Mouse (Mus musculus) cerebellum, adult 18-20 months (tissue): Measurements from ENCODE around the gene Selplg.
"Not testable (repeated sequence)": the region's sequence is repeated elsewhere in the genome, so short reads cannot be mapped to it uniquely, and the experiment has no call there.

Experiments
- DNase-seq, 2 experiments: peaks; one replicate each; pipeline ENCODE4 v3.0.0; 2021

The Selplg gene

GRCm38 (mm10) chr5:113824228-113824627 lies 8.2 kb downstream of the Selplg start:
- DNase-seq, result no peak

GRCm38 (mm10) chr5:113818572-113818971 lies 13.9 kb downstream of the Selplg start:
- no peak for DNase-seq

- DNase-seq, result peak; percentile 72 to 82
Observed at GRCm38 (mm10) chr5:113815638-113816152, 16.7 kb downstream of the Selplg start.

- no peak for DNase-seq
Observed at GRCm38 (mm10) chr5:113815041-113815389, 17.4 kb downstream of the Selplg start.

DNA sequence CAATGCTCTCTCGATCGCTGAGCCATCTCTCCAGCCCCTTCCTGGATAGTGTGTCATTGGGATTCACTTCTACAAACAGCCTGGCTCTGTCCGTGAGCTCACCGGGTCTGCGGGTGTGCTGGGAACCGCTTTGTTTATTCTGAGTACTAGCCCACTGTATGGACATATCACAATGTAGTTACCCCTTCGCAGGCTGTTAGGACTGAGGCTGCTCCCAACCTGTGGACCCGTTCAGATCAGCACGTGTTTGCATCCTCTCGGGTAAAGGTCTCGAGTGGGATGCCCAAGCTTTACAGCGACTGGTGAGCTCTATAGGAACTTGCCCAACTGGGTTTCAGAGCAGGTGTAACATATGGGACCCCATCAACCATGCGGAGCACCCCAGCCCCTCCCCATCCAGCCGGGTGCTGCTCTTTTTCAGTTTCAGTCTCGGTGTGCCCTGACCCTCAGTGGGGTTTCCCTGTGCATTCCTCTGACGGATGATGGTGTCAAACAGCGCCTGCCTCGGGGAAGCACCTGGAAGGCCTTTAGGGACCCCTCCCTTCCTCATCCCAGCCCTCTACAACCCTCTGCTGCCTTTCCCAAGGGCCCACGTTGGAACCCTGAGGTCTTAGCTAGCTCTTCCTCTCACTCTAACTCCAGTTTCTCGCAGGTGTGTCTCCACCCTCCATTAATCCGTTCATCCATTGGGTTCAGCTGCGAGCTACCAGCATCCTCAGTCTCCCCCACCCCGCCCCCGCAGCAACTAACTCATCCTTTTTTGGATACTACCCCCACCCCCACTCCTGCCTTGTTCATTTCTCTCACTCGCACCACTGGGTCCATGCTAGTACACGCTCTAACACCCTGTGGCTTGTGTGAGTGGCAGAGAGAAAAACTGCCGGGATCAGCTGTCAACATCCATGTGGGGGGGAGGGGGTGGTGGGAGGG lies 18.1 kb downstream of the Selplg start:
- no peak for DNase-seq

DNA sequence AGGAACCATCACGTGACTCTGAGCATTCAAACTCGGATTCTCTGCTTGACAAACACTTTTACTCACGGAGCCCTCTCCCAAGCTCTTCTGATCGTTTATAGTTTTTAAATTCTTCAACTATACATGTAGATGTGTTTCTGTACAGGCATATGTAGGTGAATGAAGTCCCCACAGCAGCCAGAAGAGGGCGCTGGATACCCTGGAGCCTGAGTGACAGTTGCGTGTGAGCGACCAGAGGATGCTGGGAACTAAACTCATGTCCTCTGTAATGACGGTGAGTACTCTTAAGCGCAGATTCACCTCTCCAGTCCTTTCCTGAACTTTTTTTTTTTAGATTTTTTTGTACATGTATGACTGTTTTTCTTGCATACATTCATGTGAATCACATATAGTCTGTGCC lies 18.8 kb downstream of the Selplg start:
- DNase-seq, result no peak

DNA sequence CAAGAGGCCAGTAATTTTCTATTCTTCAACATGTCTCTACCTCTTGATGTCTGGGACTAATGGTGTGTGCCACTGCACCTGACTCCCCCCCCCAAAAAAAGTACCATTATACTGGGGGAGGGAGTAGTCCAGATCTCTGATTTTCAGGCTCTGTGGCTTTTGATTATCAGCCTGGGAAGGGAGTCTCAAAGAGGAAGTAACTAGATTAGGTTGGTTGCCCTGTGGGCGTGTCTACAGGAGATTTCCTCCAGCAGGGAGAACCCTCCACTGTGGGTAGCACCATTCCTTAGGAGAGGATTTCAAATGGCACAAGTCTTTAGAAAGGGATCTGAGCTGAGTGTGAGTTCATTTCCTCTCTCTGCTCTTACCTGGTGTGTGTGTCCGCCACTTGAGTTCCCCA lies 19.8 kb downstream of the Selplg start:
- no peak for DNase-seq

- not testable (repeated sequence) for DNase-seq
Observed at GRCm38 (mm10) chr5:113811824-113812420, 20.5 kb downstream of the Selplg start.

- no peak for DNase-seq
Observed at GRCm38 (mm10) chr5:113810111-113810510, 22.3 kb downstream of the Selplg start.

DNA sequence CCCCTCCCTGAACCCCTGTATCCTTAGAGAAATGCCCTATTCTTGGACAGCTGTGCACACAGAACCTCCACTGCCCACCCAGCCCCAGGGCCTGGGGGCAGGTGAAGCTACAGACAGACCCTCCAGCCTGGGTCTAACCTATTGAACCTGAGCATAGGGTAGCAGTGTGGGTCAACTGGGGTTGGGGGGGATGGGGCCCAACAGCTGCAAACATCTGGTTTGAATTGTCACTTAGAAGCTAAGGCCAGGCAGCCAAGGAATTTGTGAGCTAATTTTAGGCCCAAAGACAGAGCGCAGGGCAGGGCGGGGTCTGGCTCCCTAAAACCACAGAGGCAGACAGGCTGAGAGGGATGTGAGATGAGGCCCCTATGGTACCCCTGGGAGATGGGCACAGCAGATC lies 24.3 kb downstream of the Selplg start:
- DNase-seq, result no peak

DNA sequence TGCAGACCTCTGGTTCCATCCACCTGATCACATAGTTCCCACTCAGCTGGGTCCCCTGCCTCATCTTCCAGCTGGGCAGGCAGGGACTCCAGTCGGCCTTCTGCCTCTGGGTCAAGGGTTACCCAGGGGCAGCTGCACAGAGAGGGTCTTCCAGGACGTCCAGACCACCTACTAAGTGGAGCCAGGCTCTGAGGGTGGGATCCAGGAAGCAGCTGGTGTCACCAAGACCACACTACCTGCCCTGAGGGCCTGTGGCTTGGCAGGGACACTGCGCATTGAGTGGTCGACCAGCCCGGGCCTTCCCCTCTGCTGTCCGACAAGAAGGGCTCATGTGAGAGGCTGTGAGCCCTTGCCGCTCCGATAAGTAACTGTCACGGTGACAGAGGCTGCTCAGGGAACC lies 24.7 kb downstream of the Selplg start:
- DNase-seq, result no peak

GRCm38 (mm10) chr5:113806414-113806813 lies 26.0 kb downstream of the Selplg start:
- DNase-seq, result no peak

- DNase-seq, result no peak
Observed at GRCm38 (mm10) chr5:113805301-113805700, 27.1 kb downstream of the Selplg start.

DNA sequence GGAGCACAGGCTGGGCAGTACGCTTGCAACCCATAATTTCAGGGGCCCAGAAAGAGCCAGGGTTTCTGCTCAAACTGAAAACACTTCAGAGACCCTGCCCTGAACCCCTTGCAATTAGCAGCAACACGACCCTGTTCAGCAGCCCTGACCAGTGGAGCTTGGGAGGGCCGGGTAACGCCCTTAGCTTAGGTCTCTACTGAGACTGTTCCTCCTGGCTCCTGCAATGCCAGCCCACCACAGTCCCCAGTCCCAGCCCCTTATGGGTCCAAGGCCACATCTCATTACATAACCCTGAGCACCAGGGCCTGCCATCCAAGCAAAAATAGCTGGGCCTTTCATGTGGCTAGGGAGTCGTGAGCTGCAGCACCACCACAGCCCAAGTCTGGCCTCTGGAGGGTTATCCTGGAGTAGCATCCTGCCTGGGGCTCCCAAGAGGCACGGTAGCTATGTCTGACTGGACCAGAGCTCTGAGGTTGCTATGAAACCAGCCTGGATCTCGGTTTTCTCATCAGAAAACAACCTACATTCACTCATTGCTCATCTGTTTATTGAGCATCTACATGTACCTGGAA lies 28.0 kb downstream of the Selplg start:
- no peak for DNase-seq

GRCm38 (mm10) chr5:113800280-113800679 lies 32.2 kb downstream of the Selplg start, which contains the start of gene Tmem119:
Gene Tmem119 (minus strand): TSS chr5:113800516.
- DNase-seq, result no peak

DNA sequence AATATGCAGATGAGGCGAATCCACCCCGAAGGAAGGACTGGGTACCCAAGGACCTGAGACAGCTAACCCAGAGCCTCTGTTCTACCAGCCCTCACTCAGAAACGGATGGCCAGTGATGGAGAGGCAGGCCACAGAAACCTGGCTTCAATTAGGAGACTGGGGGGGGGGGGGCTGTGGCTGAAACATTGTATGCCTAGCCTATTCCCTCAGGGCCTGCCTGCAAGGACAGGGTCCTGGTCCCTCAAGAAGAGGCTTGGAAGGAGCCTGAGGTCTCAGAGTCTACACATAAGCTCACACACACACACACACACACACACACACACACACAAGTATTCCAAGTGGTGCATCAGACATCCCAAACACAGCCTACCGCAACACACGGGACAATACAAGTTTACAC lies 32.8 kb downstream of the Selplg start:
- no peak for DNase-seq

DNA sequence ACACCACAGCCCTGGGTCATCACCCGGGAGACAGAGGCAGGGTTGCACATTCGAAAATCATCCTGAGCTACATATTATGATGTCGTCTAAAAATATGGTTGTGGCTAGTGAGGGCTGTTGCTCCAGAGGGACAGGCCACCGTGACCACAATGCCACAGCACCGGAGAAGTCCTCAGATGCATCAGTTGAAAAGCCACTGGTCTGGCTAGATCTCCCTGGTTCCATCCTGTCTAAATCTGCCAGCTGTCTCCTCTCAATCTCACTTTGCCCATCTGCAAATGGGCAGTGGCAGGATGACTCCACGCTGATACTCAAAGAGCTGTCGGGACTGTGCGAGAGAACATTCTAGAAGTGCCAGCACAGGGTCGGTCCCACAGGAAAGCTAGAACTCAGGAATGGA lies 33.9 kb downstream of the Selplg start:
- no peak for DNase-seq

GRCm38 (mm10) chr5:113797149-113797882 lies 35.1 kb downstream of the Selplg start:
- DNase-seq, result no peak

- no peak for DNase-seq
Observed at GRCm38 (mm10) chr5:113796401-113797148, 35.9 kb downstream of the Selplg start.

DNA sequence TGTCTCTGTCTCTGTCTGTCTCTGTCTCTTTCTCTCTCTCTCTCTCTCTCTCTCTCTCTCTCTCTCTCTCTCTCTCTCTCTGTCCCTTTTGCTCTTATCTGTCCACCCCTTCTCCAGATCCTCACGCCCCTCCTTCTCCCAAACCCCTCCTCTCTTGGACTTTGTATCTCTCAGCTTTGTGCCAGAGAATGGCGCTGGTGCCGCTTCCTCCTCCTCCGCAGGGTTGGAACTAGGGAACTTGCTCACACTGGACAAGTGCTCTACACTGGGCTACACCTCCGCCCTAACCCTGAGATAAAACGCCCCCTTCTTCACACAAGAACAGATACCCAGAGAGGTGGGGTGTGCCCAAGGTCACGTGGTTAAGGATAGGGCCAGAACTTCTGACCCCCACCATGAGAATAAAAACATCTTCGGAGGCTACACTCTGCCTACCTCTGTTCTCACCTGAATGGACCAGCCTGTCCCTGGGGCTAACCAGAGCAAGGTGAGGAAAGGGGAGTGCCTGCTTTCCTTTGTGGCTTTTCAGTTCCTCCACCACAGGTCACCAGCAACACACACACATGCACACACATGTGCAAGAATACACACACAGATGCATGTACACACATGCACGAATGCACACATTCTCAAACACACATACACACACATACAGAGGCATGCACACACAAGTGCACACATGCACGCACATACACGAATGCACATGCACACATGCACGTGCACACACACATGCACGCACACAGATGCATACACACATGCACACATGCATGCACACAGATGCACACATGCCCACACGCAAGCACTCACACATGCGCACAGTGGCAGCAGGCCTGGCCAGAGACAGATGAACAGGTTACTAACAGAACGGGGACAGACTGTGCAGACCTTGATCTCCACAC lies 41.0 kb downstream of the Selplg start:
- DNase-seq, result no peak
